Mouse (Mus musculus) intestine, embryonic 15.5 days (tissue): ENCODE results near the gene Morn5. TPM values are rescaled to one million over a fixed set of nuclear protein-coding genes. Genes with fewer than 3 reads are reported as not detected.

Experiments used
- ATAC-seq: fragments of 200-750 bp; cut with Nextera tagmentation; 2 replicates; pipeline ENCODE4 v1.8.0; 2017; ENCODE audit warnings: moderate TSS enrichment, moderate library complexity
- H3K27ac ChIP-seq: fragments of 300-500 bp; sonication (generic); 2 replicates; pipeline ENCODE4 v1.5.1; 2015; ENCODE audit warnings: mild to moderate bottlenecking, inconsistent platforms
- H3K27me3 ChIP-seq: fragments of 300-500 bp; sonication (generic); replicated peaks from 2 replicates; pipeline ENCODE4 v1.6.1; 2015; ENCODE audit warnings: inconsistent platforms
- H3K36me3 ChIP-seq: fragments of 300-500 bp; sonication (generic); 2 replicates; pipeline ENCODE4 v1.6.1; 2015; ENCODE audit warnings: inconsistent platforms
- H3K4me1 ChIP-seq: fragments of 300-500 bp; sonication (generic); replicated peaks from 2 replicates; pipeline ENCODE4 v1.6.1; 2015; ENCODE audit warnings: inconsistent platforms
- H3K4me2 ChIP-seq: fragments of 300-500 bp; sonication (generic); replicated peaks from 2 replicates; pipeline ENCODE4 v1.6.1; 2015; ENCODE audit warnings: mild to moderate bottlenecking, inconsistent platforms
- H3K4me3 ChIP-seq: fragments of 300-500 bp; sonication (generic); replicated peaks from 2 replicates; pipeline ENCODE4 v1.5.1; 2015; ENCODE audit warnings: inconsistent platforms
- H3K9ac ChIP-seq: fragments of 300-500 bp; sonication (generic); 2 replicates; pipeline ENCODE4 v1.6.1; 2015; ENCODE audit warnings: inconsistent platforms
- H3K9me3 ChIP-seq: fragments of 300-500 bp; sonication (generic); 2 replicates; pipeline ENCODE4 v1.6.1; 2016; ENCODE audit warnings: inconsistent platforms
- WGBS: fragments of 180-500 bp; shearing (Covaris S2); methylation state at CpG from one replicate; pipeline ENCODE4 v1.1.7; 2015; 5-methylcytosine and 5-hydroxymethylcytosine counted together
- polyA plus RNA-seq: library from polyadenylated mRNA; unstranded; fragments of >200 nt; fragmentation: Nextera tagmentation; extraction: Ambion mirVana; gene quantifications from 2 replicates; pipeline ENCODE4 v1.2.1, GENCODE M21; 2015

Morn5 gene
- polyA plus RNA-seq, 1 experiment from 2014 or later, result 0.21 TPM

- Histone ChIP-seq H3K9me3 (no peaks in the 10 kb centered on the region), H3K9ac (no peak overlapping the region), H3K27me3 (peaks cover 96% of the 10 kb centered on the region), H3K36me3 (no peaks in the 10 kb centered on the region), H3K27ac (no peak overlapping the region), H3K4me1 (peaks cover 12% of the 10 kb centered on the region), H3K4me3 (no peak overlapping the region), H3K4me2 (no peak overlapping the region)
- WGBS, result 10% methylated on average over 5 of the region's 5 CpGs
- no peak for ATAC-seq
Observed at GRCm38 (mm10) chr2:36098021-36098420, 48.8 kb downstream of the Morn5 start.

GRCm38 (mm10) chr2:36099739-36100138 is 50.5 kb downstream of the Morn5 start:
- Histone ChIP-seq H3K4me1 (peaks cover 20% of the 10 kb centered on the region), H3K9me3 (no peaks in the 10 kb centered on the region), H3K4me2 (no peak overlapping the region), H3K27me3 (peaks cover 94% of the 10 kb centered on the region), H3K27ac (no peak overlapping the region), H3K9ac (no peak overlapping the region), H3K4me3 (no peak overlapping the region), H3K36me3 (no peaks in the 10 kb centered on the region)
- no peak for ATAC-seq
- 15% methylated on average over 6 of the region's 6 CpGs for WGBS

GRCm38 (mm10) chr2:36101866-36102558 is 52.8 kb downstream of the Morn5 start:
- H3K27me3 ChIP-seq, result peaks cover 93% of the 10 kb centered on the region
- peaks cover 28% of the 10 kb centered on the region for H3K4me1 ChIP-seq
- ATAC-seq, result no peak
- peak overlapping the region; percentile 19; the same call in 1 of the 2 replicates for H3K4me3 ChIP-seq
- no peak overlapping the region for H3K9ac ChIP-seq
- 4% methylated on average over 28 of the region's 28 CpGs for WGBS
- peak overlapping the region; percentile 48 for H3K4me2 ChIP-seq
- H3K9me3 ChIP-seq, result no peaks in the 10 kb centered on the region
- no peak overlapping the region for H3K27ac ChIP-seq
- H3K36me3 ChIP-seq, result no peaks in the 10 kb centered on the region

GRCm38 (mm10) chr2:36102559-36102946 is 53.3 kb downstream of the Morn5 start:
- H3K36me3 ChIP-seq, result no peaks in the 10 kb centered on the region
- peak overlapping the region; percentile 19 for H3K4me3 ChIP-seq
- H3K27me3 ChIP-seq, result peaks cover 91% of the 10 kb centered on the region
- peak overlapping the region; percentile 17; the same call in 1 of the 2 replicates for H3K9ac ChIP-seq
- WGBS, result 2% methylated on average over 21 of the region's 21 CpGs
- no peaks in the 10 kb centered on the region for H3K9me3 ChIP-seq
- peak overlapping the region; percentile 48 for H3K4me2 ChIP-seq
- H3K4me1 ChIP-seq, result peaks cover 28% of the 10 kb centered on the region
- H3K27ac ChIP-seq, result no peak overlapping the region
- ATAC-seq, result peak; percentile 42; the same call in 1 of the 2 replicates

- 5% methylated on average over 21 of the region's 21 CpGs for WGBS
- H3K27me3 ChIP-seq, result peaks cover 90% of the 10 kb centered on the region
- peaks cover 28% of the 10 kb centered on the region for H3K4me1 ChIP-seq
- peak overlapping the region; percentile 19 for H3K4me3 ChIP-seq
- no peaks in the 10 kb centered on the region for H3K36me3 ChIP-seq
- H3K9me3 ChIP-seq, result no peaks in the 10 kb centered on the region
- no peak overlapping the region for H3K27ac ChIP-seq
- no peak for ATAC-seq
- peak overlapping the region; percentile 48 for H3K4me2 ChIP-seq
- H3K9ac ChIP-seq, result no peak overlapping the region
Observed at GRCm38 (mm10) chr2:36103069-36103554, 53.9 kb downstream of the Morn5 start.

GRCm38 (mm10) chr2:36103555-36104367 is 54.5 kb downstream of the Morn5 start:
- Histone ChIP-seq H3K9ac (no peak overlapping the region), H3K36me3 (no peaks in the 10 kb centered on the region), H3K4me2 (peak overlapping the region; percentile 48), H3K9me3 (no peaks in the 10 kb centered on the region), H3K4me1 (peaks cover 28% of the 10 kb centered on the region), H3K27ac (no peak overlapping the region), H3K27me3 (peaks cover 89% of the 10 kb centered on the region), H3K4me3 (peak overlapping the region; percentile 16)
- no peak for ATAC-seq
- under 1% methylated on average over 38 of the region's 38 CpGs for whole genome bisulfite sequencing

- under 1% methylated on average over 32 of the region's 32 CpGs for WGBS
Observed at GRCm38 (mm10) chr2:36104436-36104955, 55.2 kb downstream of the Morn5 start.

GRCm38 (mm10) chr2:36104956-36105741 is 55.9 kb downstream of the Morn5 start, which contains the start of gene Lhx6:
Gene Lhx6 (minus strand): TSS chr2:36105408.
- no peak within 1 kb of the TSS for H3K27ac ChIP-seq
- no peaks in the 10 kb centered on the region for H3K9me3 ChIP-seq
- H3K9ac ChIP-seq, result peak within 1 kb of the TSS; percentile 32; the same call in 1 of the 2 replicates
- peak; percentile 48; the same call in 1 of the 2 replicates for ATAC-seq
- H3K4me1 ChIP-seq, result peaks cover 28% of the 10 kb centered on the region
- peaks cover 86% of the 10 kb centered on the region for H3K27me3 ChIP-seq
- no peaks in the 10 kb centered on the region for H3K36me3 ChIP-seq
- peak within 1 kb of the TSS; percentile 82 for H3K4me2 ChIP-seq
- peak within 1 kb of the TSS; percentile 43 for H3K4me3 ChIP-seq
- 1% methylated on average over 58 of the region's 58 CpGs for WGBS

More at GRCm38 (mm10) chr2:36104436-36104955, 55.2 kb downstream of the Morn5 start:
- Histone ChIP-seq H3K4me3 (peak overlapping the region; percentile 43), H3K9me3 (no peaks in the 10 kb centered on the region), H3K9ac (peak overlapping the region; percentile 32; the same call in 1 of the 2 replicates), H3K4me1 (peaks cover 28% of the 10 kb centered on the region), H3K36me3 (no peaks in the 10 kb centered on the region), H3K27me3 (peaks cover 87% of the 10 kb centered on the region), H3K27ac (no peak overlapping the region), H3K4me2 (peak overlapping the region; percentile 82)
- no peak for ATAC-seq

- no peaks in the 10 kb centered on the region for H3K36me3 ChIP-seq
- H3K9ac ChIP-seq, result no peak overlapping the region
- ATAC-seq, result no peak
- H3K4me1 ChIP-seq, result peaks cover 14% of the 10 kb centered on the region; the same call in 1 of the 2 replicates
- no peak overlapping the region for H3K4me3 ChIP-seq
- WGBS, result 10% methylated on average over 7 of the region's 7 CpGs
- no peak overlapping the region for H3K4me2 ChIP-seq
- no peaks in the 10 kb centered on the region for H3K9me3 ChIP-seq
- H3K27ac ChIP-seq, result no peak overlapping the region
- peaks cover 58% of the 10 kb centered on the region for H3K27me3 ChIP-seq
Observed at GRCm38 (mm10) chr2:36108615-36109014, 59.4 kb downstream of the Morn5 start.

- Histone ChIP-seq H3K4me3 (no peak overlapping the region), H3K27me3 (peaks cover 24% of the 10 kb centered on the region), H3K4me1 (no peaks in the 10 kb centered on the region), H3K36me3 (peaks cover 6% of the 10 kb centered on the region), H3K4me2 (no peak overlapping the region), H3K9me3 (no peaks in the 10 kb centered on the region), H3K27ac (no peak overlapping the region), H3K9ac (no peak overlapping the region)
- no peak for ATAC-seq
- WGBS, result 74% methylated on average over 3 of the region's 3 CpGs
Observed at GRCm38 (mm10) chr2:36112632-36113031, 63.4 kb downstream of the Morn5 start.

- H3K4me3 ChIP-seq, result no peak overlapping the region
- H3K4me1 ChIP-seq, result 0 out of 2 replicates have a peak, but pooled peaks cover 4% of the 10 kb centered on the region
- peaks cover 22% of the 10 kb centered on the region for H3K36me3 ChIP-seq
- H3K4me2 ChIP-seq, result no peak overlapping the region
- no peak for ATAC-seq
- no peaks in the 10 kb centered on the region for H3K27me3 ChIP-seq
- H3K9ac ChIP-seq, result no peak overlapping the region
- H3K27ac ChIP-seq, result no peak overlapping the region
- 82% methylated on average over 9 of the region's 9 CpGs for WGBS
- H3K9me3 ChIP-seq, result no peaks in the 10 kb centered on the region
Observed at GRCm38 (mm10) chr2:36126795-36127429, 77.7 kb downstream of the Morn5 start.
